Mouse (Mus musculus): ENCODE results near the gene Eml6.

DNA sequence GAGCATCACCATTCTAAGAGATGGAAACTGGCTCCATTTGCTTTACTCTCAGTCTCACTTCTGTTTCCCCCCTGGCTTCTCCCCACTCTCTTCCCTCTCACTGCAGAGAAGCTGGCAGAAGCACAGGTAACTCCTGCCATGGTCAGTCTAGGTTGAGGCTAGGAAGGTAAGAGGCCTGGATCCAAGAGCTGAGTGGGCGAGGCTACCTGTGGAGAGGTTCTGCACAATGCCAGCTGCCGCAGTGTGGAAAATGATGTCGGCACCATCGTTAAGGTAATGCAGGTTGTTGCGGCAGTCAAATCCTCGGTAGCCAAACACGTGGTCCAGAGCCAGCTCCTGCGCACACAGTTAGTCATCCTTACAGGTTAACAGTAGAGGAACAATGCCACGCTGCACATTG is 264.4 kb downstream of the Eml6 start:
- no peak for TF ChIP-seq CTCF (IDR thresholded peaks at IDR 0.05; ENCODE audit: control insufficient read depth, insufficient read depth, insufficient replicate concordance, low read depth, low read length)
- no peak for TF ChIP-seq POLR2A (IDR thresholded peaks at IDR 0.05; ENCODE audit: control insufficient read depth, low read depth, low read length)
